Mouse (Mus musculus) ES-E14 (cell line): ENCODE results near the gene Tnfrsf23.

Experiments used
- CHD2 ChIP-seq: IDR thresholded peaks from 2 replicates; pipeline ENCODE4 v1.6.1; 2014; ENCODE audit warnings: mild to moderate bottlenecking, low read depth, low read length, inconsistent platforms
- MAFK ChIP-seq: IDR thresholded peaks from 2 replicates; pipeline ENCODE4 v1.6.1; 2014; ENCODE audit warnings: mild to moderate bottlenecking, low read depth, low read length, inconsistent platforms; ENCODE audit not compliant: insufficient read depth
- ZC3H11A ChIP-seq: IDR thresholded peaks from 2 replicates; pipeline ENCODE4 v1.6.1; 2012; ENCODE audit warnings: low read depth, mild to moderate bottlenecking, inconsistent platforms, low read length, borderline replicate concordance
- ZNF384 ChIP-seq: IDR thresholded peaks from 2 replicates; pipeline ENCODE4 v1.6.1; 2012; ENCODE audit warnings: low read depth, low read length, inconsistent platforms

DNA sequence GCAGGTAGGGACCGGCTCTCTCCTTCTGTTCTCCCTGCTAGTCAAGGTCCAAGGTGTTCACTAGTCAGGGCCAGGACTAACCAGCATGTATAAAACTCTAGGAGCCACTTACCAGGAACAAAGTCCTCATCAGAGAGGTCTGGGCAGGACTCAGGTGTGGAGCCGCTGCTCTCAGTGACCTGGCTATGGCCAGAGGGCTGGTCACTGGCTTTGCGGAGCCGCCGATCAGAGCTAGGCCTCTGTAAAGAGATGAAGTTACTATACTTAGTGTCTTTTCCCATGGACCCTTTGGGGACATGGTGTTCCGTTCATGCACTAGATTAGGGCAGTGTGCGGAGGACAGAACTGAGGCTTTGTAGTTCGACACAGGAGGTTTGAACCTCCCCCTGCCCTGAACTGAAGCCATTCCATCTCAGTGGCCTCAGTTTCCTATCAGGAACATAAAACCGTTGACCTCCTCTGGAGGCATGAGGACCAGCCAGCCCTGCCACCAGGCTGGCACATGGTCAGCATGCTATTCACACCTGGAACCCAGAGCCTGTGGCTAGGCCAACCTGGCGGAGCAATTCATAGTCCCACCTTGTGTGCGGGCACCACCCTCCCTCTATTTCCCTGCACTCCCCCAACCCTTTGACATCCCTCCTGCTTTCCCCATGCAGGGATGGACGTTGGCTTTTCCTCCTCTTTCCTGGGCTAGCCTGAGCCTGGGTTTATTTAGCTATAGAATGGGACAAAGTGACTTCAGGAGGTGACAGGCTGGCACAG is 7.3 kb upstream of the Tnfrsf23 start:
- no peak for TF ChIP-seq CHD2
- TF ChIP-seq ZNF384 = no peak
- no peak for TF ChIP-seq ZC3H11A
- no peak for TF ChIP-seq MAFK
